In genomic region chr17:91361261-91361660, GRCm38 (mm10) we compare ENCODE assay signal across 20 mouse cellular contexts.
DNase-seq lines count a peak whose midpoint lies in the region; ATAC-seq lines count a peak whose summit lies in the region.
"Had no signal": no experiment of that assay in that cellular context is flagged by ENCODE, and none has a peak within 500 bp of the region (broad histone marks: within the 10 kb centered on the region; RNA-seq: fewer than 3 reads in every experiment).

No protein-coding gene starts in this region.

- peak; percentile 64 for ATAC-seq in cerebellum, adult (ENCODE audit: insufficient number of reproducible peaks, low FRiP score, low TSS enrichment)
- ATAC-seq: hindbrain, embryonic 16.5 days; intestine, embryonic 15.5 days; midbrain, embryonic 16.5 days had no signal

- intact Hi-C loops in left cerebral cortex, postnatal 14 days (cut with DNase I), result no loop called here

- DNase-seq in R1 (ENCODE audit: low read depth, low spot score), result peak; percentile 21
- peak; percentile 7 for DNase-seq in cerebellum, adult 8-10 months
- peak; percentile 35 to 67 for DNase-seq in cerebellum, postnatal 25 days
- DNase-seq in embryo, embryonic 11 days, result no peak
- DNase-seq in left cerebral cortex, postnatal 14 days (ENCODE audit: low spot score in 2 of 2), result no peak
- no peak for DNase-seq in kidney, adult 8-10 months
- DNase-seq: adrenal gland, adult 8-10 months; B cell, adult 2 months; gastrocnemius, postnatal 10 days; heart, postnatal 14 days; kidney, adult 2 months; kidney, postnatal 10 days; right cerebral cortex, adult 18-20 months; spleen, adult 18-20 months; thymus, adult 18-20 months; thymus, postnatal 4 days had no signal

Comparison
In these comparisons a context has a peak if more than half of its experiments do, and no peak if none do; other contexts are left out.
1. DNase-seq: peak in R1 (single experiment), cerebellum, adult 8-10 months (single experiment) and cerebellum, postnatal 25 days (2 of 2); none in embryo, embryonic 11 days (single experiment), left cerebral cortex, postnatal 14 days (0 of 2) and kidney, adult 8-10 months (0 of 2).